Mouse (Mus musculus) embryonic facial prominence, embryonic 15.5 days (tissue): ENCODE measurements around the gene Mob1a. TPM values are rescaled to one million over a fixed set of nuclear protein-coding genes. Genes with fewer than 3 reads are reported as not detected.

ENCODE experiments used
- ATAC-seq: fragments of 200-750 bp; cut with Nextera tagmentation; 2 replicates; pipeline ENCODE4 v1.8.0; 2017; ENCODE audit warnings: low read depth, moderate TSS enrichment; ENCODE audit not compliant: insufficient number of reproducible peaks, low FRiP score, low TSS enrichment
- H3K27ac ChIP-seq: fragments of 300-500 bp; sonication (generic); replicated peaks from 2 replicates; pipeline ENCODE4 v1.5.1; 2015; ENCODE audit warnings: mild to moderate bottlenecking, inconsistent platforms
- H3K27me3 ChIP-seq: fragments of 300-500 bp; sonication (generic); 2 replicates; pipeline ENCODE4 v1.6.1; 2015; ENCODE audit warnings: inconsistent platforms
- H3K36me3 ChIP-seq: fragments of 300-500 bp; sonication (generic); 2 replicates; pipeline ENCODE4 v1.6.1; 2015; ENCODE audit warnings: mild to moderate bottlenecking, inconsistent platforms
- H3K4me1 ChIP-seq: fragments of 300-500 bp; sonication (generic); 2 replicates; pipeline ENCODE4 v1.6.1; 2015; ENCODE audit warnings: inconsistent platforms
- H3K4me2 ChIP-seq: fragments of 300-500 bp; sonication (generic); replicated peaks from 2 replicates; pipeline ENCODE4 v1.6.1; 2015; ENCODE audit warnings: mild to moderate bottlenecking, inconsistent platforms
- H3K4me3 ChIP-seq: fragments of 300-500 bp; sonication (generic); replicated peaks from 2 replicates; pipeline ENCODE4 v1.5.1; 2015; ENCODE audit warnings: mild to moderate bottlenecking, inconsistent platforms
- H3K9ac ChIP-seq: fragments of 300-500 bp; sonication (generic); 2 replicates; pipeline ENCODE4 v1.6.1; 2015; ENCODE audit warnings: inconsistent platforms
- H3K9me3 ChIP-seq: fragments of 300-500 bp; sonication (generic); replicated peaks from 2 replicates; pipeline ENCODE4 v1.6.1; 2016; ENCODE audit warnings: inconsistent platforms
- WGBS: fragments of 180-500 bp; shearing (Covaris S2); methylation state at CpG from one replicate; pipeline ENCODE4 v1.1.7; 2015; 5-methylcytosine and 5-hydroxymethylcytosine counted together
- polyA plus RNA-seq: library from polyadenylated mRNA; unstranded; fragments of >200 nt; fragmentation: Nextera tagmentation; extraction: Ambion mirVana; gene quantifications from 2 replicates; pipeline ENCODE4 v1.2.1, GENCODE M21; 2015

Mob1a gene
- polyA plus RNA-seq: 64.1 and 65.9 TPM in 2 replicates

DNA sequence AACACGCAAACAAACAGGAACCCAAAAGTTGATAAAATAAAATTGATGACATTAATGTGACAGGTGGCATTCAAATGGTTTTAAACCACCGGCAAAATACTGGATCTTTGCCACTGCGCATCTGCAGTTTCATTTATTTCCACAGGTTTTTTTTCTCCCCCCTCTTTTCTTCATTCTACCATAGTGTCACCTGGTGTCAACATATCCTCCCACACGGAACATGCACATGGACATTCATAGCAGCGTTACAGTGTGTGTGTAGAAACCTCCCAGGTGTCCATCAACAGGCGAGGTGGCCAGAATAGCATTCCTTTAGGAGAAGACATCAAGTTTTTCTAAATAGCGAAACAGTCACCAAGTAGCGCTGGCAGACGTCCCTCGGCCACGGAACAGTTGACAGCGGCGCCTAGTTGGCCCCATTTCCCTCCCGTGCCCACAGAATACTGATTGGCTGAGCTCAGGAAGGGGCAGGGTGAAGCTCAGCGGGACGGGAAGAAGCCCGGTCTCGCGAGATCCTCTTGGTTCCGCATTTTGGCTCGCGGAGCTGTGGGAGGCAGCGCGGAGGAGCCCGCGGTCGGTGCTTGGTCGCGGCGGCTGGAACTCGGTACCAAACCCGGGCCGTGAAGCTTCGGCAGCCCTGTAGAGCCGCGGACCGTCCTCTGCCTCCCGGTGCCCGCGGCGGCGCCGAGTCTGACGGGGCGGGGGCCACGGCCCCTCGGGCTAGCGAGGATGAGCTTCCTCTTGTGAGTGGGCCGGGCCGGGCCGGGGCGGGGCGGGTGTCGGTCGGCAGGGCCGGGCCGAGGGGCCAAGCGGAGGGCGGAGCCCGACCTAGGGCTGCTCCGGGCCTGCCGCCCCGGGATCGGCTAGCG, at the start of gene Mob1a, which contains the start of gene Mthfd2:
Gene Mob1a, plus strand, starts transcription at position 492 of the 869 bp plus-strand sequence.
Gene Mthfd2, minus strand, starts transcription at position 384 of the 869 bp plus-strand sequence.
- no peaks in the 10 kb centered on the region for H3K27me3 ChIP-seq
- no peaks in the 10 kb centered on the region for H3K9me3 ChIP-seq
- peak within 1 kb of the TSS; percentile 95 for H3K27ac ChIP-seq
- peaks cover 12% of the 10 kb centered on the region for H3K4me1 ChIP-seq
- peak within 1 kb of the TSS; percentile 78 for H3K9ac ChIP-seq
- H3K36me3 ChIP-seq: peaks cover 21% of the 10 kb centered on the region; the same call in 1 of the 2 replicates
- H3K4me2 ChIP-seq: peak within 1 kb of the TSS; percentile 72
- WGBS: under 1% methylated on average over 65 of the region's 65 CpGs
- peak within 1 kb of the TSS; percentile 81 for H3K4me3 ChIP-seq
- ATAC-seq: peak; percentile 97

DNA sequence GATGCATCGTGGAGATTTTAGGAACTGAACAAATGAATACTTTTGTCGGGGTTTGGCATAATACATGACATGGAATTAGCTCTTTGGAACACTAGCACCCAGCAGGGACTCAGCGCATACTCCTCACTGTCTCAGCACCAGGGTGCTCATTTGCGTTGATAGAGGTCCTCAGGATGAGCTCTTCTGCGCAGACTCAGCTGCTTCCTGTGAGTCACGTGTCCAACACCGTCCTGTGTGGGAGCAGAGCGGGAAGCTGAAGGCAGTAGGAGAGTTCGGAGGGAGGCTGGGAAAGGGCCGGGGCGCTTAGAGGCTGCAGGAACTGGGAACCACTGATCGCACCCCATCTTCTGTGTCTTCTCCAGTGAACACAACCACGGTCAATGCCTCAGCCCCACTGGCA, 48.7 kb upstream of the Mob1a start:
- no peaks in the 10 kb centered on the region for H3K9me3 ChIP-seq
- no peaks in the 10 kb centered on the region for H3K4me1 ChIP-seq
- no peak overlapping the region for H3K27ac ChIP-seq
- H3K4me3 ChIP-seq: no peak overlapping the region
- no peaks in the 10 kb centered on the region for H3K27me3 ChIP-seq
- WGBS: 74% methylated on average over 13 of the region's 13 CpGs
- no peaks in the 10 kb centered on the region for H3K36me3 ChIP-seq
- H3K4me2 ChIP-seq: no peak overlapping the region
- H3K9ac ChIP-seq: no peak overlapping the region
- no peak for ATAC-seq

DNA sequence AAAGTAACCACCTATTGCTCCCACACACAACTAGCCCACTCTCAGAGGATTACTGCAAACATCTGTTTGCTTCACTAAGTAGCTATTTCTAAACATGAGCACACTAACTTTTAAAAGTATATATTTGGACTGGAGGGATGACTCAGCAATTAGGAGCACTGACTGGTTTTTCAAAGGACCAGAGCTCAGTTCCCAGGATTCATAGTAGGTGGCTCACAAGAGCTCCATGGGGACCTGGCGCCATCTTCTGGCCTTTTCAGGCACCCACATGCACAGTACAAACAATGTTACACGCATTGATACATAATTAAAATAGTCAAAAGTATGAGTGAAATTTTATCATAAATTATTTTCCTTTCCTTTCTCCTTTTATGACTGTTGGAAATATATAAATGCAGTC, 46.9 kb upstream of the Mob1a start:
- no peaks in the 10 kb centered on the region for H3K9me3 ChIP-seq
- 25% methylated on average over 2 of the region's 2 CpGs for WGBS
- ATAC-seq: no peak
- no peak overlapping the region for H3K4me3 ChIP-seq
- no peaks in the 10 kb centered on the region for H3K27me3 ChIP-seq
- no peaks in the 10 kb centered on the region for H3K4me1 ChIP-seq
- no peaks in the 10 kb centered on the region for H3K36me3 ChIP-seq
- H3K4me2 ChIP-seq: no peak overlapping the region
- no peak overlapping the region for H3K27ac ChIP-seq
- no peak overlapping the region for H3K9ac ChIP-seq

DNA sequence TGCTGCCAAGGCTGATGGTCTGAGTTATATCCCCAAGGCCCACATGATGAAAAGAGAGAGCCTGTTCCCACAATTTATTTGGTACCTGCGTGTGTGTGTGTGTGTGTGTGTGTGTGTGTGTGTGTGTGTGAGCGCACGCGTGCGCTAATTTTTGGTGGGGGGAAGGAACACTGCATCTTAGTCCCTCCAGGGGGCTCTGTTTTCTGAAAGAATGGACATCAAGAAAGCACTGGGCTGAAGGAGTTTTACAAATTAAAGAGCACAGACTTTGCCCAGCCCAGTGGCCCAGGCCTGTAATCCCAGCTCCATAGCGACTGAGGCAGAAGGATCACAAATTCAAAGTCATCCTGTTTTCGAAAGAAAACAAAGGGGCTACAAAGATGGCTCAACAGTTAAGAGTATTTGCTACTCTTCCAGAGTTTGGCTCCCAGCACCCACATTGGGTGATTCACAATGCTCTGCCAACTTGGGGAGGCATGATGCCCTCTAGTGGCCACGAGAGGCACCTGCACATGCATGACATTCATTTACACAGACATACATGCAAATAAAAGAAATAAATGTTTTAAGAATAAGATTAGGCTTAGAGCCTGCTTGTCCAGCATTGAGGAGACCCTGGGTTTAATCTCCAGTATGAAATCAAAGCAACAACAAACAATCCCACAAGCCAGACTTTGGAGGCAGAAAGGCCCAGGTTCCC, 45.4 kb upstream of the Mob1a start:
- Histone ChIP-seq H3K4me3 (no peak overlapping the region), H3K36me3 (no peaks in the 10 kb centered on the region), H3K9me3 (no peaks in the 10 kb centered on the region), H3K9ac (no peak overlapping the region), H3K4me2 (no peak overlapping the region), H3K27me3 (no peaks in the 10 kb centered on the region), H3K27ac (no peak overlapping the region), H3K4me1 (no peaks in the 10 kb centered on the region)
- 82% methylated on average over 8 of the region's 8 CpGs for WGBS
- no peak for ATAC-seq

DNA sequence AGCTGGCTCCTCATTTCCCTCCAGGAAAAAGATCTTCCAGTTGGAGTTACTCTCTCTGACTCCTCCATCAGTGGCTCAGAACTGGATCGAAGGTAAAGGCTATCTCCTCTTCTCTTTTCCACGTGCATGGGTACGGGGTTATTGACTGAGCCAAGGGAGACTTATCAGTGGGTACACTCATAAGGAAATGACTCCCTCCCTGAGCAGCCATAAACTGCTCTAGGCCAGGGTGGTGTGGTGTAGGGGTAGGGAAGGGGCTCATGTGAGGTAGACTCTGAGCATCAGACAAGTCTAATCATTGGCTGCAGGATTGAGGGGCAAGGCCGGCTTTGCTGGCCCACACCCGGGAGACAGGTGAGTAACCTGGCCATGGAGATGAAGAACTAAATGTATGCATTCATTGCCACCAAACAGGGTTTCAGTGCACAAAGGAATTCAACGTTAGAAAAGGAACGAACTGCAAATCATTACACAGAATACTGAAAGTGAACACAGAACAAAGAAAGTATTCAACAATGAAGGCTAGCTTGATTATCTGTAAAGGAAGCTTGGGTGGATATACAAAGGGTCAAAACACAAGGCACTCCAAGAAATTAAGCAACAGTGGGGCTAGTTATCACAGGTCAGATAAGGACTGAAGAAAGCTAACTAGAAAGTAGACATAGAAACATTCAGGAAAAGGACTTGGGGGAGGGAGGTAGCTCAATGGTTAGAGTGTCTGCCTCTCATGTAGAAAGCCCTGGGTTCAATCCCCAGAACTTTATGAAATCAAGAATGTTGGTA, 25.2 kb upstream of the Mob1a start:
- H3K4me2 ChIP-seq: no peak overlapping the region
- H3K4me1 ChIP-seq: no peaks in the 10 kb centered on the region
- no peaks in the 10 kb centered on the region for H3K27me3 ChIP-seq
- ATAC-seq: no peak
- no peak overlapping the region for H3K4me3 ChIP-seq
- no peak overlapping the region for H3K9ac ChIP-seq
- 84% methylated on average over 7 of the region's 7 CpGs for WGBS
- H3K9me3 ChIP-seq: no peaks in the 10 kb centered on the region
- peaks cover 9% of the 10 kb centered on the region; the same call in 1 of the 2 replicates for H3K36me3 ChIP-seq
- no peak overlapping the region for H3K27ac ChIP-seq

DNA sequence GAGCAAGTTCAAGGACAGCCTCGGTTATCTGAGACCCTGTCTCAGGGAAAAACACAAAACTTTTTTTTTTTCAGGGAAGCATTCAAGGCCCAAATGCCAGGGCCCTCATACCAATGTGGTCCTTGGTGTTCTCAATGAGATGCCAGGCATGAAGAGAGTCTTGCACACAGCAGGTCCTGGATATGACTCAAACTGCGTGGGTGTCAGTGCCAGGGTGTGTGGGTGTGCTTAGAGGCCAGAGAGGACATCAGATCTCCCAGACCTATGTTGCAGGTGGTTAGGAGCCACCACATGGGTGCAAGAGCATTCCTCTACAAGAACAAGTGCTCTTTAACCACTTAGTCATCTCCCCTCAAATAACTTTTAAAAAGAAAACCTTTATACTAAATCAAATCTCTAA, 24.5 kb upstream of the Mob1a start:
- no peak for ATAC-seq
- 76% methylated on average over 2 of the region's 2 CpGs for WGBS
- Histone ChIP-seq H3K4me3 (no peak overlapping the region), H3K27me3 (no peaks in the 10 kb centered on the region), H3K4me1 (no peaks in the 10 kb centered on the region), H3K9me3 (no peaks in the 10 kb centered on the region), H3K4me2 (no peak overlapping the region), H3K27ac (no peak overlapping the region), H3K9ac (no peak overlapping the region), H3K36me3 (peaks cover 14% of the 10 kb centered on the region)

DNA sequence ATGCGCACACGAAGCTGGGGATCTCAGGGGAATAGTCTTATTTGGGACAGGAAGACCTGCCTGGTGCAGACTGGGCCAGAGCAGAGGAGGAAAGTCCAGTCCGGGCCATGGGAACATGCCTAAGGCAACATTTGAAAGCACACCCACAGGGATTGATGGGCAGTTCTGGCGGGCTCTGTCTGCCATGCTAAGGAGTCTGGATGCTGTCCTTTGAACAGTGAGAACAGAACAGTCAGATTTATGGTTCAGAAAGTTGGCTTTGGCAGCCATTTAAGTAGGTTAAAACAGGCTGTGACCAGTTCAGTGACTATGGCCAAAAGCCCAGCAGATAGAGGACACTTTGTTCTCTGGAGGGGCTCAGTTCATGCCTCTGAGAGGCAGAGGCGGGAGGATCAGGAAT, 23.6 kb upstream of the Mob1a start:
- Histone ChIP-seq H3K4me3 (no peak overlapping the region), H3K27ac (no peak overlapping the region), H3K9ac (no peak overlapping the region), H3K4me2 (no peak overlapping the region), H3K9me3 (no peaks in the 10 kb centered on the region), H3K27me3 (no peaks in the 10 kb centered on the region), H3K36me3 (peaks cover 21% of the 10 kb centered on the region), H3K4me1 (no peaks in the 10 kb centered on the region)
- no peak for ATAC-seq
- WGBS: 69% methylated on average over 5 of the region's 5 CpGs

DNA sequence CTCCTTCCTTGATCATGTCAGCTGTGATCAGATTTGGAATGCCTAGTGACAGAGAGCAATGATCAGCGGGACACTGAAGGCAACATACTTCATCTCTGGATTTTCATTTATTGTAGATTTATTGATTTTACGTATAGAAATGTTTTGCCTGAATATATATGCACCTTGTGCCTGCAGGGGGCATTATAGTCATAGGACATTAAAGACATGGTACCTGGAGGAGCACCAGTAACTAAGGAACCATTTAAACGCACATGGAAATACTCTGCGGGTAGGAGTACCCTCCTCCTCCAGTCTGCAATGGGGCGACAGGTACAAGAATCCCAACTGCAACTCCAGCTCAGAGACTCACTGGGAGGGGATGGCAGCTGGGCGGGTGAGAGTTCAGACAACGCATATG, 16.8 kb upstream of the Mob1a start:
- no peak for ATAC-seq
- no peaks in the 10 kb centered on the region for H3K9me3 ChIP-seq
- H3K4me2 ChIP-seq: no peak overlapping the region
- H3K4me3 ChIP-seq: no peak overlapping the region
- 89% methylated on average over 7 of the region's 7 CpGs for WGBS
- H3K36me3 ChIP-seq: peaks cover 57% of the 10 kb centered on the region
- no peaks in the 10 kb centered on the region for H3K4me1 ChIP-seq
- no peaks in the 10 kb centered on the region for H3K27me3 ChIP-seq
- H3K27ac ChIP-seq: no peak overlapping the region
- H3K9ac ChIP-seq: no peak overlapping the region

DNA sequence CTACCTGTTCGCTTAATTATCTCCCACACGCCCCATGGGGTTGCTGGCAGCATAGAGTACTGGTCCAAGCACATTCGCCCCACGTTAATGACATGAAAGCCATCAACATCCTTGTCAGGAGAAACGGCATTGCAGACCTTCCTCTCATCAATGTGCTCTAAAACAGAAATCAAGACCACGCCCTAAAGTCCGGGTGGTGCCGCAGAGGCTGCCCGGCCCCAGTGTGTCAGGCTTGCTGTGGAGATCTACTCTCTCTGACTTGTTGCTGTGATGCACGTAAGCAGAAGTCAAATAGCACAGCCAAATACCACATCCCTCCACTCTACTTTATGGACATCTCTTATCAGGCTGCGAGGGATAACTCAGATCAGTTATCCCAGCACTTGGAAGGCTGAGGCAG, 14.6 kb upstream of the Mob1a start:
- H3K27ac ChIP-seq: no peak overlapping the region
- H3K9me3 ChIP-seq: no peaks in the 10 kb centered on the region
- no peak overlapping the region for H3K9ac ChIP-seq
- peaks cover 7% of the 10 kb centered on the region; the same call in 1 of the 2 replicates for H3K4me1 ChIP-seq
- peaks cover 44% of the 10 kb centered on the region for H3K36me3 ChIP-seq
- WGBS: 89% methylated on average over 11 of the region's 11 CpGs
- H3K4me3 ChIP-seq: no peak overlapping the region
- H3K4me2 ChIP-seq: no peak overlapping the region
- ATAC-seq: no peak
- H3K27me3 ChIP-seq: no peaks in the 10 kb centered on the region

DNA sequence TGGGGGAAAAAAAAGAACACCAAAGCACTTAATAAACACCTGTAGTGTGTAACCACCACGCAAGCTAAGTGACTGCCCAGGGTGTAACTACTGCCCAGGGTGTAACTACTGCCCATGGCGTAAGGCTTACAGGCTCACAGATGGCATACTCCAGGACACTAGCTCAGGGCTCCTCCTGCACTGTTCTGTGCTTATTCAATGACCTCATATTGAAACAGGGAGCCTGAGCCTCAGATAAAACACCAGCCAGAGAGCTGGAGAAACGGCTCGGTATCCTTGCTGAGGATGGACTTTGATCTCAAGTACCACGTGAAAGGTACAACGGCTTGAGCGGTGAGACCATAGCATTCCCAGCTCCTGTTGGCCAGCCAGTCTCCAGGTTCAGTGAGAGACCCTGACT, 13.8 kb upstream of the Mob1a start:
- H3K4me3 ChIP-seq: no peak overlapping the region
- 87% methylated on average over 7 of the region's 7 CpGs for WGBS
- no peak for ATAC-seq
- H3K9ac ChIP-seq: no peak overlapping the region
- H3K36me3 ChIP-seq: peaks cover 38% of the 10 kb centered on the region
- H3K4me1 ChIP-seq: peaks cover 13% of the 10 kb centered on the region; the same call in 1 of the 2 replicates
- H3K9me3 ChIP-seq: no peaks in the 10 kb centered on the region
- no peak overlapping the region for H3K4me2 ChIP-seq
- no peaks in the 10 kb centered on the region for H3K27me3 ChIP-seq
- no peak overlapping the region for H3K27ac ChIP-seq

DNA sequence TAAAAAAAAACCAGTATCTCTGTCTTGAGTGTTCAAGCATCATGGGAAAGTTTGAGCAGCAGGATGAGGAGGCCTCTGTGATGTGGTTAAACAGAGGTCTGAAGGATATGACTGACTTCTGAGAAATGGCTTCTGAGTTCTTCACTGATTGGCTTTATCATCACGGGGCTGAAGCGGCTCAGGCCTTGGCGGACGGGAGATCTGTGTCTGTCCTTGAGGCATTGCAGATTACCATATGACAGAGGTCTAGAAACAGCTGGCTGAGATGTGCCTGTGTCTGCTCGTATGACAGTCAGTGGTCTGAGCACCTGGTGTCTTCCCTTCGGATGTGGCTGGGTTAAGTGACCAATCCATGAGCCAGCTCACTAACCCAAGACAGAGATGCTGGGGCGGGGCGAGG, 13.3 kb upstream of the Mob1a start:
- H3K4me2 ChIP-seq: no peak overlapping the region
- peaks cover 33% of the 10 kb centered on the region for H3K36me3 ChIP-seq
- H3K4me1 ChIP-seq: peaks cover 13% of the 10 kb centered on the region; the same call in 1 of the 2 replicates
- H3K9ac ChIP-seq: no peak overlapping the region
- no peak overlapping the region for H3K27ac ChIP-seq
- H3K9me3 ChIP-seq: no peaks in the 10 kb centered on the region
- H3K4me3 ChIP-seq: no peak overlapping the region
- no peak for ATAC-seq
- H3K27me3 ChIP-seq: no peaks in the 10 kb centered on the region
- 81% methylated on average over 8 of the region's 8 CpGs for WGBS
